Mouse (Mus musculus) R1 (cell line): ENCODE measurements around the gene Ndufb6.
"Not testable (repeated sequence)": the region's sequence is repeated elsewhere in the genome, so short reads cannot be mapped to it uniquely, and the experiment has no call there.

Experiments used
- DNase-seq: peaks from one replicate; pipeline ENCODE4 v3.0.0-alpha.2; 2018; ENCODE audit warnings: low read depth, low spot score

Gene Ndufb6

DNA sequence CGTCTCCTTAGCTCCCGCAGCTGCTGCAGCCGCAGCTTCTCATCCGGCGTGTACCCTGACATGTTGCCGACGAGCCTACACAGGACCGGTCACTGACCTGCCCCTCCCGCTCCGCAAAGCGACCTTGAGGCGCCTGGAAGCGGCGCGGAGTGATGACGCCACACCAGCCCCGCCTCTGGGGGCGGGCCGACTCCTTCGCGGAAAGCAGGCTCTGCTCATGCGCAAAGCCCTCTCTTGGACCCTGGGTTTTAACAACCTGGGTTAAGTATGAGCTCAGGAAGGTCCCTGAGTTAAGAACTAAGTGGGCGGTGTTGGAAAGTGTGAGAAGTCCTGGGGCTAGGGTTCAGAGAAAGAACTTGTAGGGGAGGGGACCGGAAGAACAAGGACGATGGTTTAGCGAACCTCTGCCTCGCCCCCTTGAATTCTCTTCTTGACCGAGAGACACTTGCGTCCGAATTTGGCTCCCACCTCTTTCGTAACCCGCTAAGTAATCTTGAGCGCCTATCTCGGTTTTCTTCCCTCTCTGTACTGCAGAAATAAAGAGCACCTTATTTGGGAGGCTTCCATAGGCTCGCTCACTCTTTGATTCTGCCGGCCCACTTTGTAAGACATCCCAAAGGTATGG, at the start of gene Ndufb6:
Gene Ndufb6, minus strand, starts transcription at position 146 of the 625 bp plus-strand sequence.
- peak; percentile 98 for DNase-seq

DNA sequence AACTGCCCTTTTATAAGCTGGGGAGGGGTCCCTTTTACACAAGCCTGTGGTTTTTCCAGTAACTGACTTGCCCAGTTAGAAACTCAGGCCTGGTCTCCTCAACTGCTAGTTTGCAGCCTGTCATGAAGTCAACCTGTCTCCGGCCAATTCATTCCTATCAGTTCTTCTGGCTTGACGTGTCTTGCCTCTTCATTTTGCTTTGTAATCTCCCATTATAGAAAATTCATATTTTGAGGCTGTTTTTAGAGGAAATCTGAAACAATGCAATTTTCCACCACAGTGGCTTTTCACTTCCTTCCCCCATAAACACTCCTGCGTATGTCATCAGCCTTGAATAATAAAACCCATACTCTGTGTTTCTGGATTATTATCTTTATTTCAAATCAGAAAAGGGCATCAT, 47.9 kb upstream of the Ndufb6 start:
- DNase-seq: no peak

DNA sequence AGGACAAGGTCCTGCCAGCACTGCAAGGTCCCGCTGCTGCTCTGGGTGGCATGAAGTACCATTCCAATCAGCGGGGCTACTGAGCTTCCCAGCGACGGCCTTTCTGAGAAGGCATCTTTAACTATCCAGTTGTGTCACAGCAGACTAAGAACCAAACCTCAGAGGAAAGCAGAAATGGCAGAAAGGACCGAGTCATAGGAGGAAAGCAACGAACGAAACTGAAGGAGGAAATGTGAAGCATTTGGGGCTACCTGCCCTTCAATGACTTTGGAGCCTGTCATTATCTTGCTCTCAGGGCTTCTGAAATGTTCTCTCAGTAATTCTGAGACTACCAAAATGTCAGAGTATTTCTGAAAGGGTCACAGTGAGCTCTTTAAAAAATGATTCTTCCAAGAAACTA, 45.4 kb upstream of the Ndufb6 start:
- DNase-seq: no peak

DNA sequence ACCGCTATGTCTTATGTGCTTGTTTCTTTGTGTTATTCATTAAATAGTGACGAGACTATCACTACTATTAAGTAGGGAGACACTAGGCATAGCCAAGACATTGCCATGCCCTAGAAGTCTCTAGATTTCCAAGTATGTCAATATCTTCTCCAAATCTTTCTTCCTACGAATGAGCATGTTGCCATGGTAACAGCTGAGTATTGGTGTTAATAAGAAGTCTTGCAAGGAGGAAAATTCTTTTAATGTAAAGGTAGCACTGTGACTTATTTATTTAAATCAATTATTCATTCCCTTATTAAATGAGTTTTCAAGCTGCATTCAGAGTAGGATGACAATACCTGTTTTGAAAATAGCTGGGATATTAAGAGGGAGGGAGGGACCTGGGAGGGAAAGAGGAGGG, 38.2 kb upstream of the Ndufb6 start:
- DNase-seq: no peak

DNA sequence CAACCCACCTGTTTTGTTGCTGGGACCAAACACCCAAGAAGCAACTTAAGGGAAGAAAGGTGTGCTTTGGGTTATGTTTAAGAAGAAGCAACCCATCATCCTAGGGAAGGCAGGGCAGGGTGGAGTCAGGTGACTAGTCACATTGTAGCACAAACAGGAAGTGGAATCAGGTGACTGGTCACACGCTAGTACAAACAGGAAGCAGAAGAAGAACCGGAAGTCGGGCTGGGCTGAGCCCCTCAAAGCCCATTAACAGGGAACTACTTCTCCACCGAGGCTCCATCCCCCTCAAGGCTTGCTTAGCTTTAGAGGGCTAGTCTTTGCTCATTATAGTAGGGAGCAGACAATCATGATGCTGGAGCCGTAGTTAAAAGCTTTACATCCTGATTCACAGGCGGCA, 33.8 kb upstream of the Ndufb6 start:
- no peak for DNase-seq

DNA sequence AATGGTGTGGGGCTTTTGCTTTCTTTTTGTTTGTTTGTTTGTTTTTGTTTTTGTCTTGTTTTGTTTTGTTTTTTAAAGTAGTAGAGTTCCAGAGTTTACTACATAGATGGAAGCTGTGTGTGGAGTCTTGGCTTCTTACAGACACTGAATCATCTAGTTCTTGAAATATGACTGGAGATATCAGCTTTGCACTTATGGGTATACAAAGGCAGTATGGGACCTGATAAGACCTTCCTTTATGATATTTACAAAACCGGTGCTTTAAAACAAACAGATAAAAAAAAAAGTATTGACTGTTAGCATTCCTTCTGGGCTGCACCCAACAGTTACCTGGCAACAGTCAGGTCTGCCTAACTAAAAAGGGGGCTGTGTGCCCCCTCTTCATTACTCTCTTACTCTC, 33.0 kb upstream of the Ndufb6 start:
- DNase-seq: no peak

DNA sequence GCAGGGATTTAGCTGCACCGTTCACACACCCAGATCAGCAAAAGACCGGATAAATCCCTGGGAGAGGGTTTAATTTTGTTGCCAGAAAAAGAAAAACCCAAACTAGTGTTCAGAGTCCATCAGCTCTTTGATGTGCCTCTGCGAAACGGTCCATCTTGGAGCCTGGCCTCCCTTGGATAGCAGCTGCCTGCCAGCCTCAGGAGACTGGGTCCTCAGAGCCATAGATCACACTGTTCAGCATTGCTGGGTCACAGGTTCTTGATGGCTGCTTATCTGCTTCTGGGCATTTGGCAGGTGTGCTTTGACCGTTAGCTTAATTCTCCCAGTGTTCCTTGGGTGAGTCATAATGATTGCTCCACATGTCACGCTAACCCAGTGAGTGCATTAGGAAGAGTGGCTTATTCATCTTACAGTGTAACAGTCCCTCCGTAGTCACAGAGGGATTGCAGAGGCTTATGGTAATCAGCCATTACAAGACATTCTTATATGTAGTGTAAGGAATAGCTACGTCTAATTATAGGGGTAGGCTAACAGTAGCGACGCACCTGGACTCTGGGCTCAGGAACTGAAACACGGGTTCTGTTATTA, 31.7 kb upstream of the Ndufb6 start:
- DNase-seq: no peak

DNA sequence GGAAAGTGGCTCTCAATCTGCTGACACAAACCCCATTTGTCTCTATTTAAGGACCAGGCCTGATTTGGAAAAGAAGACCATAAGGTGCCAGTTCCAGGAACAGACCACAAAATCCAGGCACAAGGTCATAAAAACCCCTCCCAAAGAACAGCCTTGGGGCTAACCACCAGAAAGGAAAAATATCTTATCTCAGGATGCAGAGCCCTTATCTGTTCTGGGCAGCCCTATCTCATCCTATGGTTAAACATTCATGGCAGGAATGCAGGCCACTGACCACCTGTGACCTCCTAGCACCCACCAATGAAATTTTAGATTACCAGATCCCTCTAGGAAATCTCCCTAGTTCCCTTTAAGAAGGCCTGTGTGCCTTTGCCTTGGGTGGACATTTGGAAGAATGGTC, 30.5 kb upstream of the Ndufb6 start:
- no peak for DNase-seq

DNA sequence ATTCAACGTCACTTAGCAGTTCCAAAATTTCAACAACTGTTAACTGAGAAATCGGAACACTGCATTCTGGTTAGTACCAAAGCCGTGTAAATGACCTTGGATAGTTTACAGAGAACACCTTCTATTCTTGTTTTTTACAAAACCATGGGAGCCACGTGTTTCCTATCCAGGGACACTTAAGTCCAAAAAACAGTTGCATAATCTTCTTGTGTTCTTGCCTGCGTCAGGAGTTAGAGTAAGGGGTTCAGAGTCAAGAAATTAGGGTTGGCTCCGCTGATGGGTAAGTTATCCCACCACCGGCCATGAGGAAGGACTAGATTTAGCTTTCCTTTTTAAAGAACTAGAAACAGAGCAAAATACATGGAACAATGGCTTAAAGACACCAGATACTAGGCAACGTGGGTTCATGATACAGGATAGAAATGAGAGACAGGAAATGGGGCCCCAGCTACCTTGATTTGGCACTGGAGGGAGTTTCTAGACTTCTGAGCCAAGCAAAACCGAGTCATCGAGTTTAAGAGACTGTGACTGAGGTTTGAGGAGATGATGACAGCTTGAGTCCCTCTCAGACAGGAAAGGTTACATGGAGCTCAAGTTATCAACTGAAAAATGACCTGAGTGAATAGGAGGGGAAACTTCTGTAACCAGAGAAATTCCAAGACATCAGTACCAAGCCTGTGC, 23.4 kb upstream of the Ndufb6 start:
- no peak for DNase-seq

DNA sequence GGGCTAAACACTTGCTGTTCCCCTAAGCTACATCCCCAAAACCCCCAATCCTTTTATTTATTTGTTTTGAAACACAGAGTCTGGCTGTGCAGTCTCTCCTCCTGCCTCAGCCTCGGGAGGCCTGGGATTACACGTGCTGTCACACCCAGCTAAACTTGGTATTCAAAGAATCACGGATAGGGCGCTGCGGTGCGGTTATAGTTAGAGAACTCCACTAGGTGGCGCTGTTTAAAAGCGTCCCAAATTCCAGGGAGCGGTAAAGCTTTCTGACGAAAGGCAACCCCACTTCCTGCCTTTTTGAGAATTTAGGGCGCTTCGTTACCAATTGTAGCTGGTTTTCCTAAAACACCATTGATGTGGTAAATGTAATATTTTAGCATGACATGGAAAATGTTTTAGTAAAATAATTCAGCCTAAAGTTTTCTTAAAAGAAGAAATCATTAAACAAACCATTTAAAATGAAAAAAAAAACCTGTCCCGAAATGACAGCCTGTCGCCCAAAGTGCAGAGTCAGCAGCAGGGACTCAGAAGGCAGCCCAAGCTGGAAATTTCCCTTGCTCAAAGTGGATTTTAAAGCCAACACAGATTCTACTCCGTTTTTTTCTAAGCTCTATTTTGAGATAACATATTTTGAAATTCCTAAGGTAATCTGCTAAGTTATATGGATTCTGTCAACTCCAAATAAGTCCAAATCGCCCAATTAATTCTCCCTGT, 22.0 kb upstream of the Ndufb6 start:
- peak; percentile 92 for DNase-seq

DNA sequence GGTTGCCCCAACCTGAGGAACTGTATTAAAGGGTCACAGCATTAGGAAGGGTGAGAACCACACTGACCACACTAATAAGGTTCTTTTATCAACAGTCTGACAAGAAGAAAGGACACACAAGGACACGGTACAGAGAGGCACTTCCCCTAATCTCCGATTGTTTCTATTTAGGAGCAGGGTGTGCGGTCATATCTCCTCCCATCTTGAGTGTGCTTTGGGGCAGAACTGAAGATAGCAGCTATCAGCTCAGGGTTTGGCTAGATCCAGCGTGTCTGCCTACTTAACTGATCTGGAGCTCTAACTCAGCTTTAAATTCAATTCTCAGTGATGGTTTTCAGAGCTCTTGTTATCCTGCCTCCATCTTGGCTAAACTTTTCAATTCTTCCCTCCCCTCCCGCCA, 19.9 kb upstream of the Ndufb6 start:
- no peak for DNase-seq

DNA sequence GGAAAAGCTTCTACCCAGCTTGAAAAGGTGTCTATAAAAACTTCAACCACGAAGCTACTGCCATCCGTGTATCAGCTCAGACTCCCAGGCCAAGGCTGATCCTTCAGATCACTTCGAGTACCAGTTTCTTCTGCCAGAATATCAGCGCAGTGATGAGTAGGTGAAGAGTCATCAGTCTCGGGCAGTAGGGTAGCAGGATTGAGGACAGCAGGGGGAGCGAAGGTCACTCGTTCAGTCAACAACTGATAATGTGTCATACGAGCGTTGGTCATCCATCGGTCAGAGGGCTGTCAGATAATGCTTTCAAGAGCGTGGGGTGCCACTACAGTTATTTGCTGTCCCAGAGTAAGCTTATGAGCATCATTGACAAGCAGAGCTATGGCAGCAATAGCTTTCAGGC, 12.3 kb upstream of the Ndufb6 start:
- DNase-seq: not testable (repeated sequence)

DNA sequence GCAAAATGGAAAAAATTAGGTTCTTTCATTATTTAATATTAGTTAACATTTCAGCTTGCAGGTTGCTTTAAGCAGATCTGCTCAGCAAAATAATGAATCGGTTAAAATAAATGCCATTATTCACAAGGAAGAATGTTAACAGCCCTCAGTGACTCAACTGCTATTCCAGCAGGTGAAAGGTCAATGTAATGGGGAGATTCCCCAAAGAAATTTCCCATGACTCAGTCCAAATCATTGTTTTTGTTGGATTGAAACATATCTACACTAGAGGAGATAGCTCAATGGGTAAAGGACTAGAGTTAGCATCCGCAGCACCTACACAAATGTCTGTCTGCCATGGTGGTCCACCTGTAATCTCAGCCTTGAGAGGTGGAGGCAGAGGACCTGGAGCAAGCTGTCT, 9.8 kb upstream of the Ndufb6 start:
- DNase-seq: no peak

DNA sequence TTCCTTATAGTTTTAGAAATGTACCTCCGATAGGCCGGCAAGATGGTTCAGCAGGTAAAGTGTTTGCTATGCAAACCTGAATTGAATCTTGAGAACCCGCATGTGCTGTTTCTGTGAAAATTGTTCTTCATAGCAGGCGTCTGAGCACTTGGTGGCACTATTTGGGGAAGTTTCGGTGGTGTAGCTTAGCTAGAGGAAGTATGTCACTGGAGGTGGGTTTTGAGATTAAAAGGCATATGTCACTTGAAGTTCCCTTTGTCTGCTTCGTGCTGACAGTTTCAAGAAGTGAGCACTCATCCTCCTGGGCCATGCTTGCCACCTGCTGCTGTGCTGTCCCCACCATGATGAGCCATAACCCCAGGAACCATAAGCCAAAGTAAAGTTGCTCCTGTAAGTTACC, 8.2 kb upstream of the Ndufb6 start:
- DNase-seq: no peak

DNA sequence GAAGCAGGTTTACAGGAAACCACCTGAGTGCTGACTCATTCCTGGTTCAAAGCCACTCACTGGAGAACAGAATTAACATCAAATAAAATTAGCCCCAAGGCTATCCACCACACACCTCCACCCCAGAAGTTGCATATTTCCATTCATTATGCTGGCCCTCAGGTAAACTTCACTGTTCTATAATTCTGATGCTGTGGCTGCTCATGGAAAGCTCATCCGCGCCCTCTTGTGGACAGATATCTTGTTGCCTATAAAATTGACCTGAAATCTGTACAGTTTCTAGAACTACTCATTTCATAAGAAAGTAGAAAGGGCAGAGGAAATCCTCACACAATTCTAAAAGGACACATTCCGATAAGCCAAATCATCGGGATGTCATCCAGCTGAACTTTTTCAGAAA, 6.4 kb upstream of the Ndufb6 start:
- DNase-seq: peak; percentile 81

DNA sequence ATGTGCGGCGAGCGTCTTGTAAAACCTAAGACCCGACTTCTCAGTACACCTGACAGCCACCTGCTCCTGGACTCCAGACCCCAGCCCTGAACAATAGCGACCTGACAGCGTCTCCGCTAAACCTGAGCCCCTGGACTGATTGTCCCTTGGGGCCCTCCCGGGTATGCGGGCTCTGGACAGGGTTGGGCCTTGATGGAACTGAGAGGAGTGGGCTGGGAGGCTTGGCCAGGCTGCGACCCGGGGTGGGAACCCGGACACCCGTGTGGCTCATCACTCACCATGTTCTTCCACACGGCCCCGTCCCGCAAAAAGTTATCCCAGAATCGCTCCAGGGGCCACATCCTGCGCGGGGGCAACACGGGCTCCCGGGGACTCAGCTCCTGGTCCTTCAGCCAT, 343 bp downstream of the Ndufb6 start:
- DNase-seq: no peak

DNA sequence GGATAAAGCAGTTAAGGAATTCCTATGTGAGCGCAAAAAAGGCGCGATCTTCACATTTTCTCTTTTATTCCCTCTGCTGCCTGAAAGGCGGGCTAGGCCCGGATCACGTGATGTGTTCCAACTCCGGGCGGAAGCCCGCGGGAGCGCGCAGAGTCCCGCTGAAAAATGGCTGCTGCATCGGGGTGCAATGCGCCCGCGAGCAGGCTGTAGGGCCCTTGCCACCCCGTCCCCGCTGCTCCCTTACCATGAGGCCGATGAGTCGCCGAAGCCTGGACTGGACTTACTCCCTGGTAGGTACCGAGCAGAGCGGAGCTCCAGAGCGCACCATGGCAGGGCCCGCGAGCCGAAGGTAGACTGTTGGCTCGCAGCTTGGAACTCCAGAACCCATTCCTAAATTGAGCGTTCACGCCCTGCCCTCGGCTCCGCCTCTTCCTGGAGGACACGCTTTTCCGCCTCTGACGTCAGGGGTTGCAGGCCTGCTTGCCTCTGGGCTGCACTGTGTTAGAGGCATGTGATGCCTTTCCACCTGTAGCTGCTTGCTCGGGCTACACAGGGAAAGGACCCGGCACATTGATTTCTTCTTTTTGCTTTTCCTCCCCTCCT, 9.7 kb downstream of the Ndufb6 start, which contains the start of the genes Smim27 and Topors:
Gene Smim27, plus strand, starts transcription at position 150 of the 603 bp plus-strand sequence.
Gene Topors, minus strand, starts transcription at position 421 of the 603 bp plus-strand sequence.
- DNase-seq: peak; percentile 99

DNA sequence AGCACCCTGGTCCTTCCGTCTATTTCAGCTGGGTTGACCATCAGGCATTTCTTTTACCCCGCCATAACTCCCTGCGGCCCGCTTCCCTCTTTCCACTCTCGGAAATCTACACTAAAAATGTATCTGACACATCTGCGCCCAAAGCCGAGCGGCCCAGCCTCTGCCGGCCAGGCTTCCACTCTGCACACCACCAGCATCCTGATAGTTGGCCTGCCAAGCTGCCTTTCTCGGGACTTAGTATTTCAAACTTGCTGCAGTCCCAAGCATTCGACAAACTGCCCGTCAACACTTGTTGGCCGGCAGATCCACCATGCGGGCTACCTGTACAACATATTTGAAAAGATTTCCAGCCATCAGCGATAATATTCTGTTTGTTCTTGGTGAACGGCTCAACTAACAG, 10.4 kb downstream of the Ndufb6 start:
- peak; percentile 54 for DNase-seq

DNA sequence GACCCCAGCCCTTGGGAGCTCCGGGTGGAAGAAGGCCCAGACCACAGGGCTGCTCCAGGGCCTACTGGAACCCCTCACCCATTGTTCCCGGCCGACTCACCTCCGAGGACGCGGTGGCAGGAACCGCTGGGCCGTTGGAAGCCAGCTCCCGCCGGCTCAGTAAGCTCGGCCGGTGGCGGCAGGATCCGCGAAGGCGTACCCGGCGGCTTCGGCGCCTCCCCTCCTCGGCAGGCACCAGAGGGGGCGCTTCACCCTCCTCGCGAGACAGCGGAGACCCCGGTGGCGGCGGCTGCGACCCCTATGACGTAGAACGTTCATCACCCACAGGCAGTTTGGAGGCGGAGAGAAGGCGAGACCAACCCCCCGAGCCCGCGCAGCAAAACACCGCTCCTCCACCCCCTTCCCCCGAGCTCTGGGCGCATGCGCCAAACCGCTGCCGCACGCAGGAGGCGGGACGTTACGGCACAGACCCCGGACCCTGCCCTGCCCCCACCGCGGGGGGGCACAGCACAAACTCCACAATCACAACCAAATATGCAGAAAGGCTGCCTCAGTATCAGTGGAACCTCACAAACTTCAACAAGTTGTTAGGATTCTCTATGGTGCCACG, 10.9 kb downstream of the Ndufb6 start:
- peak; percentile 94 for DNase-seq

DNA sequence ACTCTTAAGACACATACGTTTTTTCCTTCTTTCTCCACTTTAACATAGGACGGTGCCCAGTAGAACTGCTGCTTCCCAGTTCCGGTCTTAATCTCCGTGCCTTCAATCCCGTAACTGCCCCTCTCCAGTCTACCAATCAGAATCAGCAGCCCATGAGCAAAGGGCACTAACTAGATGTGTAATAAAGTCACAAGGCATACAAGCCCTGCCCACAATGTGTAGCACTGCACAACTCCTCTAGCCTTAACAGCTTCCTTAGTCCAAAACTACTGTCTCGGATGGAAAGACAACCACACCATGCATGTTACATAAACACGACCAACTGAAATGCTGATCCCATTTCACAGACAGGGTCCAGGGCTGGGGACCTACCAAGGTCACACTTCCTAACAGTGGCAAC, 11.5 kb downstream of the Ndufb6 start:
- peak; percentile 50 for DNase-seq

DNA sequence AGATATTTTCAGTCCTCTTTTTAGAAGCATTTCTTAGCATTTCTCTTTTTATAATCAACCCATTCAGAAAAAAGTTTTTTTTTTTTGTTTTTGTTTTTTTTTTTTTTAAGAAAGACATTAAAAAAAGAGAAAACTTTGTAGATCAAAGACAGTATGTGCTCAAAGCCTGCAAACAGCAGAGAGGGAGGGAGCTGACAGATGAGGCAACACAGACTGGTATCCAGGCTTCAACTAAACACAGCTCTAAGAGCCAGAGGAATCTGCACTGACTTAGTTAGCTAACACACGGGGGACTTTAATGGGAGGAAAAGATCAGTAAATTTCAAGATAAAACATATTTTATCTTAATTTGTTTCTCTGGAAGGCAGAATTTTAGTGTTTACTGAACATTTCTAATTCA, 14.9 kb downstream of the Ndufb6 start:
- DNase-seq: no peak
